Mouse (Mus musculus): ENCODE data around the gene Spryd4. TPM values are rescaled to one million over a fixed set of nuclear protein-coding genes. Genes with fewer than 3 reads are reported as not detected.
"Not testable (repeated sequence)": the region's sequence is repeated elsewhere in the genome, so short reads cannot be mapped to it uniquely, and the experiment has no call there.

The Spryd4 gene
- total RNA-seq, 2 experiments from 2014 or later = 6.9 to 9.0 TPM

- ATAC-seq (ENCODE audit: poor library complexity, severe bottlenecking) = peak; percentile 83
Measured at GRCm38 (mm10) chr10:128188242-128188877, 23.2 kb downstream of the Spryd4 start.

- no peak for ATAC-seq (ENCODE audit: poor library complexity, severe bottlenecking)
Measured at GRCm38 (mm10) chr10:128187181-128187605, 24.4 kb downstream of the Spryd4 start.

GRCm38 (mm10) chr10:128185959-128186358 lies 25.6 kb downstream of the Spryd4 start:
- peak; percentile 91 for ATAC-seq (ENCODE audit: poor library complexity, severe bottlenecking)

GRCm38 (mm10) chr10:128185277-128185940 lies 26.2 kb downstream of the Spryd4 start:
- no peak for ATAC-seq (ENCODE audit: poor library complexity, severe bottlenecking)

- no peak for ATAC-seq (ENCODE audit: poor library complexity, severe bottlenecking)
Measured at GRCm38 (mm10) chr10:128184296-128184695, 27.3 kb downstream of the Spryd4 start.

GRCm38 (mm10) chr10:128179989-128180388 lies 31.6 kb downstream of the Spryd4 start, which contains the start of gene Rbms2:
TSS of gene Rbms2 (minus strand) at chr10:128180297.
- ATAC-seq (ENCODE audit: poor library complexity, severe bottlenecking) = no peak

GRCm38 (mm10) chr10:128177316-128177715 lies 34.3 kb downstream of the Spryd4 start:
- ATAC-seq (ENCODE audit: poor library complexity, severe bottlenecking) = no peak

- ATAC-seq (ENCODE audit: poor library complexity, severe bottlenecking) = peak; percentile 99
Measured at GRCm38 (mm10) chr10:128175996-128176755, 35.4 kb downstream of the Spryd4 start.

- ATAC-seq (ENCODE audit: poor library complexity, severe bottlenecking) = no peak
Measured at GRCm38 (mm10) chr10:128175302-128175701, 36.3 kb downstream of the Spryd4 start.

GRCm38 (mm10) chr10:128171348-128171747 lies 40.3 kb downstream of the Spryd4 start:
- ATAC-seq (ENCODE audit: poor library complexity, severe bottlenecking) = not testable (repeated sequence)

GRCm38 (mm10) chr10:128167091-128167490 lies 44.5 kb downstream of the Spryd4 start:
- no peak for ATAC-seq (ENCODE audit: poor library complexity, severe bottlenecking)

GRCm38 (mm10) chr10:128165726-128166125 lies 45.9 kb downstream of the Spryd4 start:
- ATAC-seq (ENCODE audit: poor library complexity, severe bottlenecking) = not testable (repeated sequence)

Other genes with a start within 250 kb of the Spryd4 start
- gene Hsd17b6, start 204.2 kb downstream of the Spryd4 start, total RNA-seq (2015) = not detected in 2 replicates
- not detected in 2 replicates for gene Hsd17b6, start 204.2 kb downstream of the Spryd4 start, total RNA-seq (2017)
- 70.7 and 76.4 TPM in 2 replicates for gene Prim1, start 196.6 kb downstream of the Spryd4 start, total RNA-seq (2015)
- gene Prim1, start 196.6 kb downstream of the Spryd4 start, total RNA-seq (2017) = 66.4 and 66.8 TPM in 2 replicates
- 699 and 796 TPM in 2 replicates for gene Naca, start 176.2 kb downstream of the Spryd4 start, total RNA-seq (2015)
- 1,510 and 1,709 TPM in 2 replicates for gene Naca, start 176.2 kb downstream of the Spryd4 start, total RNA-seq (2017)
- gene Ptges3, start 152.9 kb downstream of the Spryd4 start, total RNA-seq (2015) = 118 and 120 TPM in 2 replicates
- gene Ptges3, start 152.9 kb downstream of the Spryd4 start, total RNA-seq (2017) = 140 and 162 TPM in 2 replicates
- 902 and 936 TPM in 2 replicates for gene Atp5b, start 128.5 kb downstream of the Spryd4 start, total RNA-seq (2015)
- 1,533 and 1,600 TPM in 2 replicates for gene Atp5b, start 128.5 kb downstream of the Spryd4 start, total RNA-seq (2017)
- gene Baz2a, start 120.2 kb downstream of the Spryd4 start, total RNA-seq (2015) = 51.3 and 53.5 TPM in 2 replicates
- gene Baz2a, start 120.2 kb downstream of the Spryd4 start, total RNA-seq (2017) = 21.3 and 27.4 TPM in 2 replicates
- 2.9 and 4.0 TPM in 2 replicates for gene Rbms2, start 31.5 kb downstream of the Spryd4 start, total RNA-seq (2015)
- gene Rbms2, start 31.5 kb downstream of the Spryd4 start, total RNA-seq (2017) = 1.5 and 5.4 TPM in 2 replicates
- gene Gls2, start 17.4 kb downstream of the Spryd4 start, total RNA-seq (2015) = 0.71 TPM in 1 of 2 replicates, not detected in the other
- not detected in 2 replicates for gene Gls2, start 17.4 kb downstream of the Spryd4 start, total RNA-seq (2017)
- not detected in 2 replicates for gene Mip, start 14.0 kb upstream of the Spryd4 start, total RNA-seq (2015)
- gene Mip, start 14.0 kb upstream of the Spryd4 start, total RNA-seq (2017) = 0.33 TPM in 1 of 2 replicates, not detected in the other
- 14.1 and 16.1 TPM in 2 replicates for gene Timeless, start 20.3 kb upstream of the Spryd4 start, total RNA-seq (2015)
- gene Timeless, start 20.3 kb upstream of the Spryd4 start, total RNA-seq (2017) = 33.2 and 34.2 TPM in 2 replicates
- gene Apon, start 42.3 kb upstream of the Spryd4 start, total RNA-seq (2015) = 0.36 TPM in 1 of 2 replicates, not detected in the other
- gene Apon, start 42.3 kb upstream of the Spryd4 start, total RNA-seq (2017) = 1.2 TPM in 1 of 2 replicates, not detected in the other
- 0.21 TPM in 1 of 2 replicates, not detected in the other for gene Apof, start 56.9 kb upstream of the Spryd4 start, total RNA-seq (2015)
- gene Apof, start 56.9 kb upstream of the Spryd4 start, total RNA-seq (2017) = not detected in 2 replicates
- gene Stat2, start 58.8 kb upstream of the Spryd4 start, total RNA-seq (2015) = 25.5 and 28.5 TPM in 2 replicates
- gene Stat2, start 58.8 kb upstream of the Spryd4 start, total RNA-seq (2017) = 20.2 and 33.6 TPM in 2 replicates
- not detected in 2 replicates for gene Il23a, start 86.9 kb upstream of the Spryd4 start, total RNA-seq (2015)
- gene Il23a, start 86.9 kb upstream of the Spryd4 start, total RNA-seq (2017) = 0.12 TPM in 1 of 2 replicates, not detected in the other
- 17.3 and 17.7 TPM in 2 replicates for gene Pan2, start 91.5 kb upstream of the Spryd4 start, total RNA-seq (2015)
- 14.0 and 14.9 TPM in 2 replicates for gene Pan2, start 91.5 kb upstream of the Spryd4 start, total RNA-seq (2017)
- 73.3 and 78.6 TPM in 2 replicates for gene Cnpy2, start 110.7 kb upstream of the Spryd4 start, total RNA-seq (2015)
- gene Cnpy2, start 110.7 kb upstream of the Spryd4 start, total RNA-seq (2017) = 81.0 and 84.5 TPM in 2 replicates
- gene Cs, start 125.9 kb upstream of the Spryd4 start, total RNA-seq (2015) = 158 and 160 TPM in 2 replicates
- 95.0 and 116 TPM in 2 replicates for gene Cs, start 125.9 kb upstream of the Spryd4 start, total RNA-seq (2017)
- gene Coq10a, start 157.2 kb upstream of the Spryd4 start, total RNA-seq (2015) = 22.6 and 24.4 TPM in 2 replicates
- 14.1 and 19.2 TPM in 2 replicates for gene Coq10a, start 157.2 kb upstream of the Spryd4 start, total RNA-seq (2017)
- gene Ankrd52, start 165.3 kb upstream of the Spryd4 start, total RNA-seq (2015) = 35.2 and 37.0 TPM in 2 replicates
- 9.3 and 13.7 TPM in 2 replicates for gene Ankrd52, start 165.3 kb upstream of the Spryd4 start, total RNA-seq (2017)
- not detected in 2 replicates for gene Slc39a5, start 189.4 kb upstream of the Spryd4 start, total RNA-seq (2015)
- gene Slc39a5, start 189.4 kb upstream of the Spryd4 start, total RNA-seq (2017) = not detected in 2 replicates
- gene Nabp2, start 199.7 kb upstream of the Spryd4 start, total RNA-seq (2015) = 76.8 and 79.3 TPM in 2 replicates
- gene Nabp2, start 199.7 kb upstream of the Spryd4 start, total RNA-seq (2017) = 54.3 and 59.1 TPM in 2 replicates
- gene Rnf41, start 199.8 kb upstream of the Spryd4 start, total RNA-seq (2015) = 16.4 and 17.6 TPM in 2 replicates
- 24.6 and 26.1 TPM in 2 replicates for gene Rnf41, start 199.8 kb upstream of the Spryd4 start, total RNA-seq (2017)
- gene Smarcc2, start 247.4 kb upstream of the Spryd4 start, total RNA-seq (2015) = 73.1 and 82.3 TPM in 2 replicates
- 63.1 and 78.4 TPM in 2 replicates for gene Smarcc2, start 247.4 kb upstream of the Spryd4 start, total RNA-seq (2017)